Mouse (Mus musculus) cerebellum, postnatal 14 days (tissue): ENCODE measurements around the gene Rhobtb1.
A peak's percentile ranks its signal among the peaks of the same experiment; 100 is the strongest.

Experiments used
- DNase-seq, 2 experiments: peaks; one replicate each; pipeline ENCODE4 v3.0.0; 2021; ENCODE audit warnings: mixed read lengths in 2 of 2

Rhobtb1 gene

DNA sequence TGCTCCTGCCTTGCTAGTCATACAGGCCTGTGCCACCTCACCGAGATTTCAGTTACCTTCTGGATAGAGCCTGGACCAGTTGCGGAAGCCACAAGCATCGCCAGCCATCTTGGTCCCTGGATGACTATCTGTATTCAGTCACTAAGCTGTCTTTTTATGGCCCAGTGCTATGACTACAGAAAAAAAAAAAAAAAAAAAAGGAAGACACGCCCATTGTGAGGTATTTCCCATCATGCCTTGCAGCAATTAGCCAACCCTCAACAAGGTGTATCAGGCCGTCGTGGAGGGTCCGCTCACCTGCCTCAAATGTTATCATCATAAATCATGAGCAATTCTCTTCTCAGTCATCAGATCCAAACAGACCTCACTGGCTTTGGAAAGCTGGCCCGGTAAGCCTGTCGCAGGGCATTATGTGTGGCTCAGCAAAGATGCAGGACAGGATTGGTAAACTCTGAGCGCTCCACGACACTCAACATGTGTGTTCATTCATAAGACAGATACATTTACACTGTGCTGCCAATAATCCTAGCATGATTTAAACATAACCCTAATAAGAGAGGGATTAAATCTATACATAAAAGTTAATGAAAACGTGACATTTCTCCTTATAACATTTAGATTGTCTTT is 176.9 kb downstream of the Rhobtb1 start:
- DNase-seq = no peak

DNA sequence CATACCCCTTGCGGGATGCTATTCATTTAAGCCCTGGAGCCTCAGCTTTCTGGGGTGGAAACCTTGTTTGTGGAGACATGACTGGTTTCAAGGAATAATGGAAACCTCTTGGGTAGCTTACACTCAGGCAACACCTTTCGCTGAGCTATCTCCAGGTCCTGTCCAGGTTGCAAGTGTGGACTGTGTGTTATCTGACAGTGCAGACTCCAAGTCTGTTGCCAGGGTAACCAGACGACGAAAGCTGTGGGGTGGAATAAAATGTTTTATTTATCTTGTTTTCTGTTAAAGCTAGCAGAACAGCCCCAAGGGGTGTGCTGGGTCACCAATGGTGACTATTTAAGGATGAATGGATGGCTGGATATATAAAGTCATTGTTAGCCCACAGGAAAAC is 177.4 kb downstream of the Rhobtb1 start:
- no peak for DNase-seq

DNA sequence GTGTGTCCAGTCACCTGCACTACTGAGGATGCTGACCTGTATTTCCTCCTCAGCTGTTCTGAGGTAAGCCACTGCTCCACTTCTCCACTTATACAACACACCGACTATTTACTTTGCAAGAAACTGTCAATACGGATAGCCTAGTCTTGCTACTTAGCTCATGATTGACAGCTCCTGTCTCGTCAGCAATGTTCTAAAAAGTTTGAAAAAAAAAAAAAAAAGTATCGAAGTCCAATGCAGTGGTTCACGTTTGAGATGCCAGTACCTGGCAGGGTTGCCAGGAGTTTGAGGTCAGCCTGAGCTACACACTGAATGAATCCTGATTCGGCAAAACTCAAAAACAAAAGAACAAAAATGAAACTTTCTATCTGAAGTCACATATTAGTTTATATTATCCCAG is 180.0 kb downstream of the Rhobtb1 start:
- no peak for DNase-seq

DNA sequence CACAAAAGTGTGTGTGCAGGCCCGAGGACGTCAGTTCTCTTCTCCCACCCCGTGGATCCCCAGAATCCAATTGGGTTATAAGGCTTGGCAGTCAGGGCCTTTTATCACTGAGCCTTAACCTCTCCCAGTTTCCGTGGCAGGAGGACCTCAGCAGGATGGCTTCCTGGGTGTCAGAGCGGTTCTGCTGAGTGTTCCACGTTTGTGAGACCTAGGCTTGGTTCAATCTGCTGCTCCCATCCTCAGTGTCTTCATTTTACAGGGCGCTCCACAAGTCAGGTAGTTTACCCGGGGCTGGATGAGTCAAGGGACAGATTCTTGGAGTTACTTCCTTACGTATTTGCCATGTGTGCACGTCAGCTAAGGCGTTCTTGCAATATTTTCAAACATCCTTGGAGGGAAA is 182.0 kb downstream of the Rhobtb1 start:
- DNase-seq = no peak

DNA sequence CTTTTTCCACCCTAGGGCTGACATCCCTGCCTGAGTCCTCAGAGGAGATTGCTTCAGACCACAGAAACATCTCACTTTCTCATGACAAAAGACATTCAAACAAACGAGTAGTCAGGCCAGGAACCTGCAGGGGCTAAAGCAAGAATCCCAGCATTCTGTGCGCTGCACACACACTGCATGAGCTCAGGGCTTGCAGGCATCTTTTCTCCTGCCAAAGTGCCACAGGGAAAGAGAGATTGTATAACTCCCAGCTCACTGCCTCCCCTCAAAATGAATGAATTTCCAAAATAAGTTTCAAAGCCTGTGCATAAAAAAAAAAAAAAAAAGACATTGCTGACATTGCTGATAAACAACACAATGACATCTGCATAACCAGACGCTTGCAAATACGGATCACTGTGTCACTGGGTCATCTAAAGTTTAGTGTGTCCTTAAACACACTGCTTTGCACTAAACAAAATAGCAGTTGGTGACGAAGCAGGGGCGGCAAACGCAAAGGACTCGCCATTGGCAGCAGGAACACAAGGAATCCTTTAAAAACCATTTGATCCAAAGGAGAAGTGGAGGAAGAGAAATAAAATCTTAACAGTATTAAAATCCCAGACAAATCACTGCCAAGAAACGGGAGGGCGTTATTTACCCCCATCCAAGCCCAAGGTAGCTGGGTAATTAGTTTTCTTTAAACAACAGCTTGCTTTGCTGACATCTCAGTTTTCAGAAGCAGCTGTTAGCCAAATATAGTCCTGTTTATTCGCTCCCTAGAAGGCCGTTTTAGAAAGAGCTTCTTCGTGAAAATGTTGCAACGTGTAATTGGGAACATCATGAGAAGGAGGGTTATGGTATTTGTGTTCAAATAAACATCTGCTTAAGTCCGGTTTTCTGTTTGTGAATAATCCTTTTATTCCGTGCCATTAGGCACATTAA is 183.3 kb downstream of the Rhobtb1 start:
- peak in 1 of 2 experiments; percentile 16 for DNase-seq

DNA sequence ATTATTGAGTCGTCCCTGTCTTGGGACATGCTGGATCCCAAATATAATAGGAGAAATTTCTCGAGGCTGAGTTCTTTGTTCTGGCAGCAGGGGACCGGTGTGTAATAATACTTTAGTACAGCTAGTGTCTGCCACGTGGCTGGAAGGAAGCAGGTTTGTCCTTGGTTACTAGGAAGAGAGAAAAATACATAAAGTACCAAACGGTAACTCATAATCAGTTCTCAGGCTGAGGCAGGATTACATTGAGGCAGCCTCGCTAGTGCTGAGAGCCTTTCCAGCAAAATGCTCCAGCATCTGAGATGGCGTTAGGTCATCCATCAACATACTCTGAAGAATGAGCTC is 183.9 kb downstream of the Rhobtb1 start:
- DNase-seq = no peak

DNA sequence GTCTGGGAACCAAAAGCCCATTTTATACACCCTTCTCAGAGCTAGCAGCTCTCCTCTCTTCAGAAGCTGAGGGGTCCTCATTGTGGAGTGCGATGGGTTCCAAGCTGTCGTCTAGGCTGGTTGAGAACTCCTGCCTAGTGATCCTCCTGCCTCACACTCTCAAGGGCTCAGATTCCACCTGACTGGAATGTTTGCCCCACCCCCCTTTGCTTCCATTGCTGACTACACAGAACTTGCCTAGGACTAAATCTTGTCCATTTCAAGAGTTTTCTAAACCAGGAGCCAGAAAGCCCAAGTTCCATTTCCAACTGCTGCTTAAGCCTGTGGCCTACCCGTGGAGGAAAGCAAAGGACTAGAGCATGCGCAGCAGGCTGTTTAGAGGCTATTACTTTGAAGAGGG is 184.4 kb downstream of the Rhobtb1 start:
- no peak for DNase-seq

DNA sequence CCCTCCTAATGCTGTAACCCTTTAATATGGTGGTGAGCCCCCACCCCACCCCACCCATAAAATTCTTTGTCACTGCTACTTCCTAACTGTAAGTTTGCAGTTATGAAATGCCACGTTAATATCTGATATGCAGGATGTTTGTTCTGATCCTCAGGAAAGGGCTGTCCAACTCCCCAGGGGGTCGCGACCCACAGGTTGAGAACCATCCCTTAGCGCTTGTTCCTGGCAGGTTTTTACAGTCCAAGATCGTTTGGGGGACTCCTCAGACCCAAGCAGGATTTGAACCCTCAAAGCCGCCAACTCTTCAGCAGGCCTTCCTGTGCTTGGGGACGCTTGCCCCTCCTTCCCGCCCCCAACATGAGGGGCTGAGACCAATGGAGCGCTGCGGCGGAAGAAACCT is 185.0 kb downstream of the Rhobtb1 start:
- DNase-seq = no peak

DNA sequence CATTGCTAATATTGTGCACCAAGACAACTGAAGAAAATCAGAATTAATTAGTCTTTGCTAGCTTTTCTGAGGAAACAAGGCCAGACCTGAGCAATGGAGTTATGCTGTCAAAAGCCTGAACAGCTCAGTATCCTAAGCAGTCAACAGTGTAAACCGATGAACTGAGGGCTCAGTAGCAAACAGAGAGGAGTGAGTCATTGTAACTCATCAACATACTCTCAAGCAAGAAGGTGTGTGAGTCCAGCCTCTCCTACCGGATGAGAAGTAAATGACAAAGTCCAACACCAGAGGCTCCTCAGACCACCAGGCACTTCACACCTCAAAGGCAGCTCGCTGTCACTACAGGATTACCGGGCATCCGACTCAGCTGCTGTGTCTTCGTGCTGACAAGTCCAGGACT is 188.8 kb downstream of the Rhobtb1 start:
- DNase-seq = no peak
